Mouse (Mus musculus) hindbrain, embryonic 15.5 days (tissue): ENCODE data around the gene Gal3st4. TPM values are rescaled to one million over a fixed set of nuclear protein-coding genes. Genes with fewer than 3 reads are reported as not detected.

ENCODE experiments used
- ATAC-seq: fragments of 200-750 bp; cut with Nextera tagmentation; 2 replicates; pipeline ENCODE4 v1.8.0; 2017; ENCODE audit warnings: low read depth, moderate number of reproducible peaks, moderate TSS enrichment; ENCODE audit not compliant: low FRiP score
- H3K27ac ChIP-seq: fragments of 300-500 bp; sonication (generic); replicated peaks from 2 replicates; pipeline ENCODE4 v1.5.1; 2015; ENCODE audit warnings: mild to moderate bottlenecking, inconsistent platforms
- H3K27me3 ChIP-seq: fragments of 300-500 bp; sonication (generic); 2 replicates; pipeline ENCODE4 v1.6.1; 2015; ENCODE audit warnings: control low read depth, inconsistent platforms
- H3K36me3 ChIP-seq: fragments of 300-500 bp; sonication (generic); 2 replicates; pipeline ENCODE4 v1.6.1; 2015; ENCODE audit warnings: control low read depth, inconsistent platforms
- H3K4me1 ChIP-seq: fragments of 300-500 bp; sonication (generic); replicated peaks from 2 replicates; pipeline ENCODE4 v1.6.1; 2015; ENCODE audit warnings: control low read depth, inconsistent platforms
- H3K4me2 ChIP-seq: fragments of 300-500 bp; sonication (generic); 2 replicates; pipeline ENCODE4 v1.6.1; 2015; ENCODE audit warnings: moderate library complexity, mild to moderate bottlenecking, inconsistent platforms
- H3K4me3 ChIP-seq: fragments of 300-500 bp; sonication (generic); 2 replicates; pipeline ENCODE4 v1.5.1; 2015; ENCODE audit warnings: mild to moderate bottlenecking, inconsistent platforms
- H3K9ac ChIP-seq: fragments of 300-500 bp; sonication (generic); 2 replicates; pipeline ENCODE4 v1.6.1; 2015; ENCODE audit warnings: inconsistent platforms
- H3K9me3 ChIP-seq: fragments of 300-500 bp; sonication (generic); 2 replicates; pipeline ENCODE4 v1.6.1; 2016; ENCODE audit warnings: control low read depth, inconsistent platforms
- WGBS: fragments of 180-500 bp; shearing (Covaris S2); methylation state at CpG from one replicate; pipeline ENCODE4 v1.1.7; 2015; 5-methylcytosine and 5-hydroxymethylcytosine counted together
- polyA plus RNA-seq: library from polyadenylated mRNA; unstranded; fragments of >200 nt; fragmentation: Nextera tagmentation; extraction: Ambion mirVana; gene quantifications from 2 replicates; pipeline ENCODE4 v1.2.1, GENCODE M21; 2015

The Gal3st4 gene
- 2.2 and 2.6 TPM in 2 replicates for polyA plus RNA-seq

DNA sequence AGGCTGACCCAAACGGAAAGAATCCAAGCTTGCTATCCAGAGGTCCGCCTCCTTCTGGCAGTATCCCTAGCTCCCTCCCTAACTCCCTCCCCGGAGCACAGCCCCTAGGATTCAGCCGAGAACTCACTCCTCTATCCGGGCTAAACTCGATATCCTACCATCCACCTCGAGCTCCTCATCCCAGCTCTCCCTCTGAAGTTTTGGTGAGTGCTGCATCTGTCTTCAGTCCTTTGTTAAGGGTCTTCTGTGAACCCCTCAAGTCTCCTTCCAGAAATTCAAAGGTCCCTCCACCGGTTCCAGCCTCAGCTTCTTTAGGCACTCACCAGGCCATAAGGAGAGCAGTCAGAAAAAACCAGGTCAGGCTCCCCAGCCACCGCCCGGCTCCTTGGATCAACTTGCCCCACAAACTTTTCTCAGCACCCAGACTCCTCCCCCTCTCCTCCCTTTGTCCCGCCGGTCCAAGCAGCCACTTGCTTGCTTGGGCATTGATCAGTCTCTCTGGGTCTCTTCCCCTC lies at the start of gene Gal3st4:
Gene Gal3st4, minus strand, starts transcription at position 432 of the 515 bp plus-strand sequence.
- Histone ChIP-seq H3K27me3 (no peaks in the 10 kb centered on the region), H3K4me3 (peak within 1 kb of the TSS; percentile 4), H3K4me1 (peaks cover 39% of the 10 kb centered on the region), H3K4me2 (peak within 1 kb of the TSS; percentile 22), H3K9ac (no peak within 1 kb of the TSS), H3K36me3 (peaks cover 7% of the 10 kb centered on the region), H3K9me3 (no peaks in the 10 kb centered on the region), H3K27ac (no peak within 1 kb of the TSS)
- ATAC-seq: no peak
- 3% methylated on average over 12 of the region's 12 CpGs for WGBS

DNA sequence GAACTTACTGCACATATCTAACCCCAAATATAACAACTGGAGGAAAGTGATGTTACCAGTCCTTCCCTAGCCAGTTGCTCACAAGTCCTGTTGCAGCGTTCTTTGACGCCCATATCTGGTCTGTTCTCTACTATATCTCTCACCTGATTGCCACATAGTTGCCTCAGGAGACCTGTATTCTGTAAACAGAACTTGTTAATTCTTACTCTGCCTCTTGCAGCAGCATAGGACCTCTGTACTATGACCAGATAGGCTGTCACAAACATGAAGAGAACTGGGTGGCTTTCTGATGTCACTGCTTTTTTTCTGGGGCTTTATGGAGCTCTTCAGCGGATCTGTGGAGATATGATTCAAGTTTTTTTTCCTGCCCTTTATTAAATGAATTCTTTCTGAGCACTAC lies 40.2 kb upstream of the Gal3st4 start:
- 92% methylated on average over 3 of the region's 3 CpGs for WGBS
- H3K4me2 ChIP-seq: no peak overlapping the region

DNA sequence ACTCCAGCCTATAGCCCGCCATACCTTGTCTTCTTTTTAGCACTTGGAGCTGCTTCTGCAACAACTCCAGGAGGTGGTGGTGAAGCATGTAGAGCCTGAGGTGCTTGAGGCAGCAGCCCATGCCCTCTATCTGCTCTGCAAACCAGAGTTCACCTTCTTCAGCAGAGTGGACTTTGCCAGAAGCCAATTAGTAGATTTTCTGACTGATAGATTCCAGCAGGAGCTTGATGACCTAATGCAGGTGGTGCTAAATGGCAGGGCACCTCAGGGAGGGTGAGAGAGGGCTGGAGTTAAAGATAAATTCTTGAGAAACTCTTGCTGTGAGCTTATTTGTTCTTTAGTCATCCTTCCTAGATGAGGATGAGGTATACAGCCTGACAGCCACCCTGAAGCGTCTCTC lies 27.0 kb upstream of the Gal3st4 start:
- ATAC-seq: no peak

More for the DNA sequence above, 40.2 kb upstream of the Gal3st4 start:
- Histone ChIP-seq H3K4me1 (no peaks in the 10 kb centered on the region), H3K4me3 (no peak overlapping the region), H3K9me3 (no peaks in the 10 kb centered on the region), H3K9ac (no peak overlapping the region), H3K27me3 (no peaks in the 10 kb centered on the region), H3K36me3 (no peaks in the 10 kb centered on the region; the same call in 1 of the 2 replicates), H3K27ac (no peak overlapping the region)
- no peak for ATAC-seq

DNA sequence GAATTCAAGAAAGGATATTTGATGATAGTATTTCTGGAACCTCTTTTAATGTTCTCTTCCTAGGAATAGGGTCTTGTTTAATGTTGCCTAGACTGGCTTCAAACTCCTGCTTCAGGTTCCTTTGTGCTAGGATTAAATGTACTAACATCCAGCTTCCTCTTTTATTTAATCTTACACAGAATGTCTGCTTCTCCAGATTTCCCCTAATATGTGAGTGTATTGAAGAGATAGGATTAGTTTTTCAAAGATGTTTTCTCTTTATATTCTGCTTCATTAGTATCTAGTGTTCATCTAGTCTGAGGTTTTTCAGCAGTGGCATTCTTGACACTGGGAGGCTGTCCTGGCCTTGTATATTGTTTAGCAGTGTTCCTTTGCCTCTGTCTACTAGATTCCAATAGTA lies 21.5 kb upstream of the Gal3st4 start:
- H3K4me3 ChIP-seq: no peak overlapping the region
- H3K9ac ChIP-seq: no peak overlapping the region
- no peak overlapping the region for H3K4me2 ChIP-seq
- peaks cover 8% of the 10 kb centered on the region; the same call in 1 of the 2 replicates for H3K36me3 ChIP-seq
- H3K27me3 ChIP-seq: no peaks in the 10 kb centered on the region
- no peak for ATAC-seq
- no peak overlapping the region for H3K27ac ChIP-seq
- no peaks in the 10 kb centered on the region for H3K9me3 ChIP-seq
- H3K4me1 ChIP-seq: no peaks in the 10 kb centered on the region

More for the DNA sequence above, 27.0 kb upstream of the Gal3st4 start:
- WGBS: 86% methylated on average over 2 of the region's 2 CpGs
- no peaks in the 10 kb centered on the region for H3K27me3 ChIP-seq
- H3K4me2 ChIP-seq: no peak overlapping the region
- no peak overlapping the region for H3K27ac ChIP-seq
- no peaks in the 10 kb centered on the region for H3K9me3 ChIP-seq
- H3K4me1 ChIP-seq: no peaks in the 10 kb centered on the region
- no peak overlapping the region for H3K4me3 ChIP-seq
- H3K36me3 ChIP-seq: peaks cover 17% of the 10 kb centered on the region; the same call in 1 of the 2 replicates
- no peak overlapping the region for H3K9ac ChIP-seq

DNA sequence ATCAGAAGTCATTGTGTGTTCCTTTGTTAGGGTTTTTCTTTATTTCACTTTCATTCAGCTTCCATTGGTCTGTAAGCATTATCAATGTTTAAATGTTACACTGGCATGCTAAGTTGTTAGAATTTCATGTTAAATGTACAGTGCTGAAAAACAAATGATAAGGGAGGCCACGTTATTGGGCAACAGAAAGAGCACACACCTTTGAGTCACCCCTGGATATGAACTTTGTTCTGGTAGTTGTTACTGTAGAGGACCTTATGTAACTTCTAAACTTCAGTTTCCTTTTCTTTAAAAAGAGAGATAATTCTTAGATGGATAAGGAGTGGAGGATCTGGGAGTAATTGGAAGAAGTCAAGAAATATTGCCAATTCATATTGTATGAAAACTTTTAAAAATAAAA lies 19.0 kb upstream of the Gal3st4 start:
- no peak overlapping the region for H3K27ac ChIP-seq
- no peak overlapping the region for H3K4me3 ChIP-seq
- no peak for ATAC-seq
- no peaks in the 10 kb centered on the region for H3K9me3 ChIP-seq
- WGBS: 81% methylated on average over 1 of the region's 1 CpGs
- no peak overlapping the region for H3K9ac ChIP-seq
- no peaks in the 10 kb centered on the region for H3K4me1 ChIP-seq
- H3K36me3 ChIP-seq: peaks cover 3% of the 10 kb centered on the region; the same call in 1 of the 2 replicates
- no peak overlapping the region for H3K4me2 ChIP-seq
- no peaks in the 10 kb centered on the region for H3K27me3 ChIP-seq

DNA sequence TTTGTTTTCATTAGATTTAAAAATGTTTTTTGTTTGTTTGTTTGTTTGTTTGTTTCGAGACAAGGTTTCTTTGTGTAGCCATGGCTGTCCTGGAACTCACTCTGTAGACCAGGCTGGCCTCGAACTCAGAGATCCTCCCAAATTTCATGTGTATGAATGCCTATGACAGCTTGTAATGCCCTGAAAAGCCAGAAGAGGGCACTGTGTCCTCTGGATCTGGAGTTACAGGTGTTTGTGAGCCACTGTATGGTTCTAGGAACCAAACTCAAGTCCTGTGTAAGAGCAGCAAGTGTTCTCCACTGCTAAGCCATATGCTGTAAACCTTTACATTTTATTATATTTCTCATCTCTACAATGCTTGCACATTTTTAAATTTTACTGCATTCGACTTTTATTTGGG lies 15.2 kb upstream of the Gal3st4 start:
- no peaks in the 10 kb centered on the region for H3K9me3 ChIP-seq
- no peaks in the 10 kb centered on the region for H3K27me3 ChIP-seq
- H3K27ac ChIP-seq: no peak overlapping the region
- no peak overlapping the region for H3K4me3 ChIP-seq
- no peak overlapping the region for H3K9ac ChIP-seq
- H3K4me1 ChIP-seq: no peaks in the 10 kb centered on the region
- ATAC-seq: no peak
- WGBS: 77% methylated on average over 3 of the region's 3 CpGs
- peaks cover 3% of the 10 kb centered on the region; the same call in 1 of the 2 replicates for H3K36me3 ChIP-seq
- no peak overlapping the region for H3K4me2 ChIP-seq

DNA sequence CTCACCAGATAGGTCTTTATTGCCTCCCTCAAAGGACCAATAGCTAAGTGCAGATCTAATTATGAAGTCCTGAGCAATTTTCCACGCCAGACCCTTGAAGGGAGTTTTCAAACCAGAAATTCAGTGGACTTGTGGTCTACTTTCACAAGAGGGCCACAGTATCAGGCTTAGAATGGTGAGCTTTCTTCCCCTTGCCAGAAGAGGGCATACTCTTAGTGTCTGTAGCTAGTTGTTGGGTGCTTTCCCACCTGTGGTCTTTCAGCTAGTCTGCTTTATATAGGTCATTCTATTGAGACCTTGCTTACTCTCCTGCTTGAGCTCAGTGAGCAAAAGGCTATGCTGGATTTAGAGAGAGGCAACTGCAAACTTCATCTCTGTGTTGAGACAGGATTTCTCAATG lies 10.9 kb upstream of the Gal3st4 start:
- ATAC-seq: no peak
- 58% methylated on average over 1 of the region's 1 CpGs for WGBS
- Histone ChIP-seq H3K4me3 (no peak overlapping the region), H3K27me3 (no peaks in the 10 kb centered on the region), H3K9ac (no peak overlapping the region), H3K4me2 (no peak overlapping the region), H3K9me3 (no peaks in the 10 kb centered on the region), H3K36me3 (no peaks in the 10 kb centered on the region), H3K27ac (no peak overlapping the region), H3K4me1 (peaks cover 11% of the 10 kb centered on the region)

DNA sequence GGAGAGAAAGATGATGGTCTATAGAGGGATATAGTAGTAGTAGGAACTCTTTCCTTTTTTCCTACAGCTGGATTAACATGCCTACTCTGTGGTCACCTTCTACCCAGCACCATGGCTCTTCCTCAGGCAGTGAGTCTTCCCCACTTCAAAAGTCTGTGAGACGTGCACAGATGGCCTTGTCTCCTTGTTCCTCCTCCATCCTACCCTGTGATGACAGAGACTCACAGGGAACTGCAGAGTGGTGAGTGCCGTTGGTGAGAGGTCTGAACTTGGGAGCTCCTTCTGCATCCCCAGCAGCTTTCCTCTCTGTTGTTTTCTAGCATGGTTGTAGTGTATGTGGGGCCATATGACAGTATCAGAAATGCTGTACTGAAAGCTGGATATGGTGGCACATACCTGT lies 9.2 kb upstream of the Gal3st4 start:
- ATAC-seq: no peak
- H3K9me3 ChIP-seq: no peaks in the 10 kb centered on the region
- 75% methylated on average over 2 of the region's 2 CpGs for WGBS

DNA sequence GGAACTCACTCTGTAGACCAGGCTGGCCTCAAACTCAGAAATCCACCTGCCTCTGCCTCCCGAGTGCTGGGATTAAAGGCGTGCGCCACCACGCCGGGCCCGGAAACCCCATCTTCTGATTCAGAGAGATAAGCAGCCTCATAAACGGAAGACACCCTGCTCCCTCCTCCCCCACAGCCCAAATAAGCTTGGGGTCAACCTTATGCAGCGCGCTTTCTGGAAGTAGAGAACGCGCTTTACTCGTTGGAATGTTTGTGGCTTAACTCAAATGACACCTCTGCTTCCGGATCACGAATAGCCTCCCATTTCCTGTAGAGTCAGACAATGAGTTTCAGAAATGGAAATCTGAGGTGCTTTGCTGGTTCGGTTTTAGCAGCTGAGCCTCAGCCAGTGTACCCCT lies 8.2 kb upstream of the Gal3st4 start:
- WGBS: 93% methylated on average over 15 of the region's 15 CpGs
- no peak overlapping the region for H3K9ac ChIP-seq
- peak overlapping the region; percentile 68; the same call in 1 of the 2 replicates for H3K4me3 ChIP-seq
- H3K4me2 ChIP-seq: peak overlapping the region; percentile 79
- H3K4me1 ChIP-seq: peaks cover 39% of the 10 kb centered on the region
- no peaks in the 10 kb centered on the region for H3K27me3 ChIP-seq
- H3K9me3 ChIP-seq: no peaks in the 10 kb centered on the region
- no peak for ATAC-seq
- peaks cover 10% of the 10 kb centered on the region for H3K36me3 ChIP-seq
- no peak overlapping the region for H3K27ac ChIP-seq

More for the DNA sequence above, 9.2 kb upstream of the Gal3st4 start:
- Histone ChIP-seq H3K4me1 (peaks cover 29% of the 10 kb centered on the region), H3K4me3 (no peak overlapping the region), H3K27ac (no peak overlapping the region), H3K36me3 (peaks cover 9% of the 10 kb centered on the region), H3K9ac (no peak overlapping the region), H3K4me2 (no peak overlapping the region), H3K27me3 (no peaks in the 10 kb centered on the region)

DNA sequence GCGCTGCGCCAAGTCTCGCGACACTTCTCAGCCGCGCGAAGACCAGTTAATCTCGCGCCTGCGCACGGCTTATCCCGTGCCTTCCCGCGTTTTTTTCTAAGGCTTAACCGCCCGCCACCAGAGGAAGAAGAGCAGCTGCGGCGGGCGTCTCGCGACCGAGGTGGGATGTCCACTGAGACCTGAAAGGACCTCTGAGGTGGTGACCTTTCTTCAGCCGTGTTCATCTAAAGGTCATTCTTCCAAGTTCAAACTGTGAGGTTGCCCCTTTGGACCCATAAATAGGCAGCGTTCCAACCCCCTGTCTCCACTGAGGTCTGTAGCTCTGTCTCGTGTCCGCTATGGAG lies 7.8 kb upstream of the Gal3st4 start:
- peak overlapping the region; percentile 28 for H3K27ac ChIP-seq
- H3K27me3 ChIP-seq: no peaks in the 10 kb centered on the region
- H3K9me3 ChIP-seq: no peaks in the 10 kb centered on the region
- 27% methylated on average over 26 of the region's 26 CpGs for whole genome bisulfite sequencing
- H3K4me3 ChIP-seq: peak overlapping the region; percentile 68
- peak overlapping the region; percentile 79 for H3K4me2 ChIP-seq
- H3K36me3 ChIP-seq: peaks cover 10% of the 10 kb centered on the region
- H3K9ac ChIP-seq: no peak overlapping the region
- H3K4me1 ChIP-seq: peaks cover 43% of the 10 kb centered on the region
- ATAC-seq: no peak

DNA sequence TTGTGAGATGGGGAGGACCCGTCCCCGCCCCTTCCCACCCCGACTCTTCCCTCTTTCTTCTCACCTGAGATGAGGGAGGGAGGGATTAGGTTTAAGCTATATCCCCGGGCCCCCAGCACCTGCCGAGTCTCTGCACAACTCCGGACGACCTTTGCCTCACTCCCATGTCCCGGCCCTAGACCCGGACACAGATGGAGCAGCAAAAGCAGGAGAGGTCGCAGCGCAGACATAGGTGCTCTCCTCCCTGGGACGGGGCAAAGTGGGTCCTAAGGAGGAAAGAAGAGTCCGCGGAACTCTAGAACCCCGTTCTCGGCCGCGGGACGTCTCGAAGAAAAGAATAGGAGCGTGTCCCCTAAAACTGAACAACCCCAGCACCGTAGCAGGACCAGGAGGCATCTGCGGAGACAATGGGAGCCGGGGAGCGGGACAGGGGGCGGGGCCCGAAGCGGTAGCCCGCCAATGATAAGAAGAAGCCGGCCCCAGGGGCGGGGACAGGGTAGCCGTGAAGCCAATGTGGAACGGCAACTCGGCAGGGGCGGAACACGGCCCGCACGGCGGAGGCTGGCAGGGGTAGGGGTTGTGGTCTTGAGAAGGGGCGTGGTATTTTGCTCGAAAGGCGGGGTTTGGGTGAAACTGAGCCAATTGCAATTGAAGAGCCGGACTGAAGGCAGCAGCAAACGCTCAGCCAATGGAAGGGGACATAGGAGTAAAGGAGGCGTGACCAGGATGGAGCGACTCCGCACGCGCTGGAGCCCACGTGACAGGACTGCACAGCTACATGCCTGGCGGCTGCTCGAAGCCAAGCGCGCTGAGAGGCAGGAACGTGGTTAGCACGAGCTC lies 7.2 kb upstream of the Gal3st4 start, which contains the start of the genes Gm43720, Gpc2 and Stag3:
Gene Gm43720, minus strand, starts transcription at position 374 of the 840 bp plus-strand sequence.
Gene Gpc2, minus strand, starts transcription at position 421 of the 840 bp plus-strand sequence.
Gene Stag3, plus strand, starts transcription at position 656 of the 840 bp plus-strand sequence.
- H3K4me3 ChIP-seq: peak within 1 kb of the TSS; percentile 68
- no peaks in the 10 kb centered on the region for H3K27me3 ChIP-seq
- H3K9ac ChIP-seq: peak within 1 kb of the TSS; percentile 72
- peaks cover 10% of the 10 kb centered on the region for H3K36me3 ChIP-seq
- peak; percentile 99 for ATAC-seq
- peak within 1 kb of the TSS; percentile 79 for H3K4me2 ChIP-seq
- H3K27ac ChIP-seq: peak within 1 kb of the TSS; percentile 79
- H3K9me3 ChIP-seq: no peaks in the 10 kb centered on the region
- WGBS: under 1% methylated on average over 56 of the region's 56 CpGs
- H3K4me1 ChIP-seq: peaks cover 49% of the 10 kb centered on the region

DNA sequence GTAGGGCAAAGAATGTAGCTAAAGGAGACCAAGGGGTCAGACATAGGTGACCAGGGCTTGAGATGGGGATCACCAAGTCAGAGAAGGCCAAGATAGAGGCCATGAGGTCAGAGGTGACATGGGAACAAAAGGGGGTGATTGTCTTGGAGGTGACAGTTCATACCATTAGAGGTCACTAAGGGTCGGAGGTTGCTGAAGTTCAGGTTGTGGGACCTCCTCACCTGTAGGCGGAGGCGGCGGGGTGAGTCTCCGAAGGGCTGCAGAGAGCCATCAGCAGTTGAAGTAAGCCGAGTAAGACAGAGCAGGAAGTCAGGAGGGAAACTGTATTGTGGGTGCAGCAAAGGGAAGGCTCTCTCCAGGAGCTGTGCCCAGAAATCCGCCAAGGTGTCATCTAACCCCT lies 5.4 kb upstream of the Gal3st4 start:
- Histone ChIP-seq H3K4me2 (peak overlapping the region; percentile 79), H3K27me3 (no peaks in the 10 kb centered on the region), H3K36me3 (peaks cover 10% of the 10 kb centered on the region), H3K4me3 (peak overlapping the region; percentile 68), H3K27ac (no peak overlapping the region), H3K9me3 (no peaks in the 10 kb centered on the region), H3K9ac (peak overlapping the region; percentile 72; the same call in 1 of the 2 replicates), H3K4me1 (peaks cover 58% of the 10 kb centered on the region)
- 84% methylated on average over 7 of the region's 7 CpGs for WGBS
- no peak for ATAC-seq
